Mouse (Mus musculus) urinary bladder, postnatal 36 days (tissue): ENCODE data around the gene Arl5a.

Source experiments
- DNase-seq, 2 experiments: peaks; one replicate each; pipeline ENCODE4 v3.0.0; 2022; ENCODE audit warnings: low spot score in 2 of 2, mixed read lengths in 1 of 2

Arl5a gene

GRCm38 (mm10) chr2:52422871-52423610 lies 1.7 kb downstream of the Arl5a start:
- no peak for DNase-seq

- no peak for DNase-seq
These were observed 3.5 kb downstream of the Arl5a start for GRCm38 (mm10) chr2:52421197-52421596.

- no peak for DNase-seq
These were observed 4.5 kb downstream of the Arl5a start for GRCm38 (mm10) chr2:52420001-52420710.

- no peak for DNase-seq
These were observed 5.4 kb downstream of the Arl5a start for GRCm38 (mm10) chr2:52419295-52419694.

- no peak for DNase-seq
These were observed 12.1 kb downstream of the Arl5a start for GRCm38 (mm10) chr2:52412524-52413037.

GRCm38 (mm10) chr2:52406480-52406879 lies 18.2 kb downstream of the Arl5a start:
- no peak for DNase-seq

- DNase-seq: no peak
These were observed 19.5 kb downstream of the Arl5a start for GRCm38 (mm10) chr2:52405238-52405637.

- no peak for DNase-seq
These were observed 30.2 kb downstream of the Arl5a start for GRCm38 (mm10) chr2:52394529-52394928.

- no peak for DNase-seq
These were observed 34.2 kb downstream of the Arl5a start for GRCm38 (mm10) chr2:52390415-52390975.

- no peak for DNase-seq
These were observed 34.7 kb downstream of the Arl5a start for GRCm38 (mm10) chr2:52389975-52390374.

GRCm38 (mm10) chr2:52386451-52386850 lies 38.2 kb downstream of the Arl5a start:
- no peak for DNase-seq

- DNase-seq: no peak
These were observed 38.7 kb downstream of the Arl5a start for GRCm38 (mm10) chr2:52386037-52386436.

GRCm38 (mm10) chr2:52378848-52379261 lies 45.8 kb downstream of the Arl5a start:
- no peak for DNase-seq

GRCm38 (mm10) chr2:52378448-52378804 lies 46.3 kb downstream of the Arl5a start, which contains the start of gene Neb:
Neb (minus strand) TSS chr2:52378474.
- DNase-seq: no peak

GRCm38 (mm10) chr2:52377706-52378447 lies 46.8 kb downstream of the Arl5a start:
- no peak for DNase-seq

- DNase-seq: no peak
These were observed 50.0 kb downstream of the Arl5a start for GRCm38 (mm10) chr2:52374706-52375105.

GRCm38 (mm10) chr2:52372480-52372879 lies 52.2 kb downstream of the Arl5a start:
- DNase-seq: no peak

- DNase-seq: no peak
These were observed 52.6 kb downstream of the Arl5a start for GRCm38 (mm10) chr2:52372080-52372479.

- peak in 1 of 2 experiments; percentile 26 for DNase-seq
These were observed 53.6 kb downstream of the Arl5a start for GRCm38 (mm10) chr2:52371066-52371465.

- DNase-seq: no peak
These were observed 55.1 kb downstream of the Arl5a start for GRCm38 (mm10) chr2:52369622-52370021.

- DNase-seq: no peak
These were observed 57.0 kb downstream of the Arl5a start for GRCm38 (mm10) chr2:52367665-52368064.

- no peak for DNase-seq
These were observed 57.5 kb downstream of the Arl5a start for GRCm38 (mm10) chr2:52367248-52367647.
